Mouse (Mus musculus): ENCODE results near the gene Sema4b.

Gene Sema4b

DNA sequence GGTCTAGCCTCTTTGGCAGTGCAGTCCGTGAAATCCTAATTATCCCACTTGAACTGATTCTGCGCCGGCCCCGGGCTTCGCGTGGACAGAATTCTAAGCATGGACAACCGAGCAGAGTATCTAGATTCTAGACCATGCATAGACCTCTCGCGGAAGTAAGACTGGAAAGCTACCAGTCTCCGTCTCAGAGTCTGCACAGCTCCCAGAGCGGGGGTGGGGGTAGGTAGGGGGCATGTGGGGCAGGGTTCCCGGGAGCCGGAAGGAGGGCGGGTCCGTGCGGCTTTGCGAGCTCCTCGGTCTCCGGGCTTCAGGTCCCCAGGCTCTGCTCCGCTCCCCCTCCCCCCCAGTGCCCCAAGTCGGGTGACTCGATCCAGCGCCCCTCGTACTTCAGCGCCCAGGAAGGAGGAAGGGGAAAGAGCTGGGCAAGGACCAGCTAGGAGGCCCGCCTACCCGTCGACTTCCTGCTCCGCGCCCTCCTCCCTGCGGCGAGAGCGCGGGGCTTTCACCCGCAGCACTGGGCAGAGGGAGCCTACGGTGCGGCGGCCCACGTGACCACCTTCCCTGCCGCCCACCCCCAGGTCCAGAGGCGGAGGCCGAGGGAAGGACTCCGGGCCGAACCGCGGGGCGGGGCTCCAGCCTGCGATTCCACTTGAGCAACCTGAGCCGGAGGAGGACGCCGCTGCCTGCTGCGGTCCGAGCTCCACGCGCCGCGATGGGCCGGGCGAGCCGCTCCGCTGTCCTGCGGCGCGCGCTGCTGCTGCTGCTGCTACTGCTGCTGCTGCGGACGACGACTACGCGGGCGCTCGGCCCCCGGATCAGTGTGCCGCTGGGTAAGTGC, 11.5 kb downstream of the Sema4b start:
- peak; percentile 82 to 91 for DNase-seq (ENCODE audit: low spot score in 2 of 2)

DNA sequence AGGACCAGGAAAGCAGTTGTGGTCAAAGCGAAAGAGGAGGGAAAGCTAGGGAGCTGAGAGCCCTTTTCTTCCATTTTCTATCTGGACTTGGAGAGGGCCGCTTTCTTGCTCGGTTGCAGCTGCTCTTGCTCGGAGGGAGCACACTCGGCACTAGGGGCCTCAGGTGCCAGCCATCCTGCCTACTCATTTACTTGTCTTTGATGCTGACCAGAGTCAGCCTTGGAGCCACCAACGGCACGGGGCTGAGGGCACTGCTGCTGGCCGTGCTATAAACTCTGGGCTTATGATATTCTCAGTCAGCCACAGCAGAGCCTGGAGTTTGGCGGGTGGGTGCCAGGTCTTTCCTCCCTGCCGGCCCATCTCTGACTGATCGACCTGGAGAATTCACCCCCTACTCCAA, 12.2 kb downstream of the Sema4b start:
- peak; percentile 48 to 81 for DNase-seq (ENCODE audit: low spot score in 2 of 2)

GRCm38 (mm10) chr7:80199286-80199685, 12.6 kb downstream of the Sema4b start:
- DNase-seq (ENCODE audit: low spot score in 2 of 2), result peak in 1 of 2 experiments; percentile 70

- DNase-seq (ENCODE audit: low spot score in 2 of 2), result peak in 1 of 2 experiments; percentile 67
These were observed 13.4 kb downstream of the Sema4b start for GRCm38 (mm10) chr7:80199851-80200587.

DNA sequence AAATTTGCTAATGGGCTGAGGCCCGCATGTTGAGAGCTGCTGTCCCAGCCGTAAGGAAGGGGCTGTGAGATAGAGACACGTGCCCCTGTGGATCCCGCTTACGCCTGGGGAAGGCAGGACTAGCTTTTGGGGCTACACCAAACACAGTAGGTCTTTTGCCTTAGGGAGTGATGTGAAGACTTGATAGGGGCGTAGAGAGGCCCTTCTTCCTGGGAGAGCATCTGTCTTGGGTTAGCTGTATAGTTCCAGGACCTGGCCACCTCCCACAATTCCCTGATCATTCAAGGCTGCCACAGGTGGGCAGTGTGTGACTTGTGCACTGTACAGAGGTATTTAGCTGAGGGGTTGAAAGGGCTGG, 13.9 kb downstream of the Sema4b start:
- DNase-seq (ENCODE audit: low spot score in 2 of 2), result peak in 1 of 2 experiments; percentile 66

GRCm38 (mm10) chr7:80200963-80201539, 14.4 kb downstream of the Sema4b start:
- no peak for DNase-seq (ENCODE audit: low spot score in 2 of 2)

GRCm38 (mm10) chr7:80201888-80202540, 15.4 kb downstream of the Sema4b start:
- no peak for DNase-seq (ENCODE audit: low spot score in 2 of 2)

- no peak for DNase-seq (ENCODE audit: low spot score in 2 of 2)
These were observed 16.3 kb downstream of the Sema4b start for GRCm38 (mm10) chr7:80202961-80203360.

GRCm38 (mm10) chr7:80203638-80204096, 17.0 kb downstream of the Sema4b start:
- DNase-seq (ENCODE audit: low spot score in 2 of 2), result peak; percentile 66 to 82

- DNase-seq (ENCODE audit: low spot score in 2 of 2), result no peak
These were observed 17.7 kb downstream of the Sema4b start for GRCm38 (mm10) chr7:80204362-80204761.

- DNase-seq (ENCODE audit: low spot score in 2 of 2), result peak in 1 of 2 experiments; percentile 50
These were observed 18.3 kb downstream of the Sema4b start for GRCm38 (mm10) chr7:80204961-80205360.

- DNase-seq (ENCODE audit: low spot score in 2 of 2), result no peak
These were observed 19.3 kb downstream of the Sema4b start for GRCm38 (mm10) chr7:80205705-80206589.

- peak; percentile 53 to 81 for DNase-seq (ENCODE audit: low spot score in 2 of 2)
These were observed 20.7 kb downstream of the Sema4b start for GRCm38 (mm10) chr7:80207314-80207731.

- DNase-seq (ENCODE audit: low spot score in 2 of 2), result peak; percentile 62 to 81
These were observed 21.5 kb downstream of the Sema4b start for GRCm38 (mm10) chr7:80208026-80208642.

DNA sequence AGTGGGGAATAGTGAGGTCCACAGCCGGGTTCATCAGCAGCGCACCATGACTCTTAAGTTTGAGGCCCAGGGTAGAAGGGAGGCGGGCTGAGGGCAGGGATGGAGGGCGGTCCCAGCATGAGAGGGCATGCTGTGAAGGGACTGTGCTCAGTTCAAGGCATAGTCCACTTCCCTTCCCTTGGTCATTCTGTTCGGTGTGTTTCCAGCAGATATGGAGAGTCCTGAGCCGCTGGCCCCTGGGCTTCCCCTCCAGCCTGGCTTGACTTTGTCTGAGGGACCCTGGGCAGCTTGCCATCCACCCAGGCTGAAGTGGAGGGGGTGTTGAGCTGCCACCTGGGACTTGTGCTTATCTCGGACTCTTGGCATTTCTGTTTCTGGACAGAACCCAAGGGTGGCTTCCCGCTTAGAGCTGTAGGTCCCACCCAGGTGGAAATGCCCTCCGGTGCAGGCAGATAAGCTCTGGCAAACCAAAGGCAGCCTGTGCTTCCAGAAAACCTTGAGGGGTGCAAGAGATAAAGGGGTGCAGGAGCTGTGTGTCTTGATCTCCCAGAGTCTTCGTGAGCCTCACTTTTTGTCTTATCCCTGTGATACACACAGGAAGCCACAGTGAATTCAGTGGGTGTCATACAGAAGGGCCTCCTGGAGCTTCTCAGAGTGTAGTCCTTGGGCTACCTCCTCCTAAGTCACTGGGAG, 22.2 kb downstream of the Sema4b start:
- DNase-seq (ENCODE audit: low spot score in 2 of 2), result peak; percentile 91 to 92

DNA sequence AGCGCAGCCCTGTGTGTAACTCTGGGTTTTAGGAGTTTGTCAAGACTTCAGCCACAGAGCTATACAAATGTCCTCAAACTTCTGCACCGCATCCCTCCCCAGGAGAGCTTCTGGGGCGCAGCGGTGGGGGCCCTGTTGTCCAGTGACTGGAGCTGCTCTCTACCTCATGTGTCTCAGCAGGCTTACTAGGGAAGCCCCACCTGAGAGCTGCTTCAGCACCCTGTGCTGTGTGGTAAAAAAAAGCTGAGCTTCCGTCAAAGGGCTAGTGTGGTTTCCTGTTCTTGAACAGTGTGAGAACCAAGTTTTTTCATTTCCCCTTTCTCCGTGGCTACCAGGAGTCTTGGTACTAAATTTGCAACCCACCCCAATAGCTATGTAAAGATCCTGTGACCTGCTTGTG, 23.0 kb downstream of the Sema4b start:
- peak; percentile 70 to 86 for DNase-seq (ENCODE audit: low spot score in 2 of 2)

GRCm38 (mm10) chr7:80210982-80211381, 24.3 kb downstream of the Sema4b start:
- DNase-seq (ENCODE audit: low spot score in 2 of 2), result peak in 1 of 2 experiments; percentile 60

- DNase-seq (ENCODE audit: low spot score in 2 of 2), result peak in 1 of 2 experiments; percentile 58
These were observed 27.0 kb downstream of the Sema4b start for GRCm38 (mm10) chr7:80213604-80214003.

DNA sequence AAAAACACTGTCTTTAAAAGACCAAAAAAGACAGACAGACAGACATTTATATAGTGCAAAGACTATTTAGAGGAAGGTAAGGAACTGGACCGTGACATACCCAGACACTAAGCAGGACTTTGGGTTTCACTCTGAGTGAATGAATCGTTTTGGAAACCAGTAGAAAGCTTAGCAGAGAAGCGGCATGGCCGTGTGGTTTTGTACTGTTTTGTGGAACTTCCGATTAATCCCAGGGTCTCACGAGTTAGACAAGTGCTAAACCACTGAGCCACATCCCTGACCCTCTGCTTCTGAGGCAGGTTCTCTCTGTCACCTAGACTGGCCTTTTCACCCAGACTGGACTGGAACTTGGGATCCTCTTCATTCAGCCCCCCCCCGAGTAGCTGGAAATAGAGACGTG, 27.8 kb downstream of the Sema4b start:
- peak; percentile 12 to 60 for DNase-seq (ENCODE audit: low spot score in 2 of 2)

DNA sequence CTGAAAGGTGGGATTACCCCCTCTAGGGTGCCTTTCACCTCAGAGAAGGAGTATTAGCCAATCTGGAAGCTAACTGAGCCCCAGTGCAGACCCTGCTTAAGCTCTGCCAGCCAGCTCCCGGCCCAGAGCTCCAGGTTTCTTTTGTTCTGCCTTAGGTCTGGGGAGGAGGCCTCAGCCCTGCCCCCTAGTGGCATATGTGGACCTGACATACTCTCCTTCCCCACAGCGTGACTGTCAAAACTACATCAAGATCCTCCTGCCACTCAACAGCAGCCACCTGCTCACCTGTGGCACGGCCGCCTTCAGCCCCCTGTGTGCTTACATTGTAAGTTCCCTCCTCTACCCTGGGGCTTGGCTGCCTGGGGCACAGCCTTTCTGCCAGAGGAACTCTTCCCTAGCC, 28.8 kb downstream of the Sema4b start:
- peak; percentile 86 to 94 for DNase-seq (ENCODE audit: low spot score in 2 of 2)

Measured in spleen, postnatal 4 days (tissue).